Mouse (Mus musculus) forebrain, embryonic 13.5 days (tissue): ENCODE measurements at regions not wholly inside any gene's neighbourhood (a gene's known extent, or its start where the extent isn't known, plus 50 kb on each side); places are given as distances from the start of the nearest gene placed in this dataset.

Experiments used
- ATAC-seq: fragments of 200-750 bp; cut with Nextera tagmentation; 2 replicates; pipeline ENCODE4 v1.8.0; 2017
- H3K27ac ChIP-seq: fragments of 300-500 bp; sonication (generic); 2 replicates; pipeline ENCODE4 v1.5.1; 2015; ENCODE audit warnings: inconsistent platforms, mild to moderate bottlenecking, moderate library complexity
- H3K27me3 ChIP-seq: fragments of 300-500 bp; sonication (generic); 2 replicates; pipeline ENCODE4 v1.6.1; 2015; ENCODE audit warnings: mild to moderate bottlenecking, inconsistent platforms
- H3K36me3 ChIP-seq: fragments of 300-500 bp; sonication (generic); 2 replicates; pipeline ENCODE4 v1.6.1; 2015; ENCODE audit warnings: mild to moderate bottlenecking, inconsistent platforms; ENCODE audit not compliant: poor library complexity, severe bottlenecking
- H3K4me1 ChIP-seq: fragments of 300-500 bp; sonication (generic); 2 replicates; pipeline ENCODE4 v1.6.1; 2015; ENCODE audit warnings: inconsistent platforms
- H3K4me2 ChIP-seq: fragments of 300-500 bp; sonication (generic); 2 replicates; pipeline ENCODE4 v1.6.1; 2015; ENCODE audit warnings: inconsistent platforms, mild to moderate bottlenecking, moderate library complexity
- H3K4me3 ChIP-seq: fragments of 300-500 bp; sonication (generic); 2 replicates; pipeline ENCODE4 v1.5.1; 2015; ENCODE audit warnings: mild to moderate bottlenecking, inconsistent platforms
- H3K9ac ChIP-seq: fragments of 300-500 bp; sonication (generic); 2 replicates; pipeline ENCODE4 v1.6.1; 2015; ENCODE audit warnings: mild to moderate bottlenecking, inconsistent platforms
- H3K9me3 ChIP-seq: fragments of 300-500 bp; sonication (generic); replicated peaks from 2 replicates; pipeline ENCODE4 v1.6.1; 2016; ENCODE audit warnings: inconsistent platforms
- WGBS: fragments of 180-500 bp; shearing (Covaris S2); methylation state at CpG from one replicate; pipeline ENCODE4 v1.1.7; 2015; 5-methylcytosine and 5-hydroxymethylcytosine counted together

GRCm38 (mm10) chr7:129842303-129843122 lies 250.8 kb downstream of the Wdr11 start:
- Histone ChIP-seq H3K4me2 (no peak overlapping the region), H3K27ac (peak overlapping the region; percentile 51), H3K36me3 (no peaks in the 10 kb centered on the region), H3K4me1 (peaks cover 14% of the 10 kb centered on the region), H3K9me3 (no peaks in the 10 kb centered on the region), H3K4me3 (no peak overlapping the region), H3K27me3 (peaks cover 50% of the 10 kb centered on the region), H3K9ac (no peak overlapping the region)
- 27% methylated on average over 10 of the region's 10 CpGs for WGBS
- peak; percentile 98 for ATAC-seq

GRCm38 (mm10) chr7:129847136-129847535 lies 255.5 kb downstream of the Wdr11 start:
- Histone ChIP-seq H3K27me3 (peaks cover 35% of the 10 kb centered on the region), H3K4me2 (no peak overlapping the region), H3K9ac (no peak overlapping the region), H3K36me3 (no peaks in the 10 kb centered on the region), H3K4me3 (no peak overlapping the region), H3K27ac (no peak overlapping the region), H3K4me1 (peaks cover 11% of the 10 kb centered on the region), H3K9me3 (no peaks in the 10 kb centered on the region)
- no peak for ATAC-seq
- WGBS, result 87% methylated on average over 5 of the region's 5 CpGs

DNA sequence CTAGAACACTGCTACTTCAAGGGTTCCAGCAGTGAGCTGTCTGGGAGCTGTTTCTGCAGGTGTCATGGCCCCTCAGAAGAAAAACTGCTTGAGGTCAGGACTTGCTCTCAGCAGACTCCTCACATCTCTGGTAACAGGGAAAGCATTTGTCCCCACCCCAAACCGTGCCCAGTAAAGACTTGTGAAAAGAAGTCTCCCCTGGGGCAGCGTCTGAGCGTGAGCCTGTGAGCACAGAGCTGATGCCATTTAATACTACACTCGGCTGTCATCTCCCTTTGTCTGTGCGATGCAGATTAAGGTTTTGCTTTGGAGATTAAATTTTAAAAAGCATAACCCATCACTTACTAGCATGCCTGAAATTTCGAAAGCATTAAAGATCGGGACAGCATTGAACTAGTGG lies 261.9 kb downstream of the Wdr11 start:
- Histone ChIP-seq H3K9ac (no peak overlapping the region), H3K4me1 (no peaks in the 10 kb centered on the region), H3K36me3 (no peaks in the 10 kb centered on the region), H3K27ac (no peak overlapping the region), H3K27me3 (peaks cover 5% of the 10 kb centered on the region; the same call in 1 of the 2 replicates), H3K4me2 (no peak overlapping the region), H3K9me3 (no peaks in the 10 kb centered on the region), H3K4me3 (no peak overlapping the region)
- WGBS, result 42% methylated on average over 7 of the region's 7 CpGs
- ATAC-seq, result no peak

- Histone ChIP-seq H3K9me3 (no peaks in the 10 kb centered on the region), H3K27me3 (0 out of 2 replicates have a peak, but pooled peaks cover 2% of the 10 kb centered on the region), H3K4me2 (no peak overlapping the region), H3K4me1 (no peaks in the 10 kb centered on the region), H3K4me3 (no peak overlapping the region), H3K9ac (no peak overlapping the region), H3K27ac (no peak overlapping the region), H3K36me3 (no peaks in the 10 kb centered on the region)
- 79% methylated on average over 2 of the region's 2 CpGs for WGBS
- ATAC-seq, result no peak
These were observed 263.3 kb downstream of the Wdr11 start for GRCm38 (mm10) chr7:129854942-129855341.

- WGBS, result 54% methylated on average over 1 of the region's 1 CpGs
These were observed 271.3 kb downstream of the Wdr11 start for GRCm38 (mm10) chr7:129862966-129863365.

GRCm38 (mm10) chr7:129865536-129865935 lies 273.9 kb downstream of the Wdr11 start:
- WGBS, result 84% methylated on average over 3 of the region's 3 CpGs
- H3K9me3 ChIP-seq, result no peaks in the 10 kb centered on the region
- H3K27me3 ChIP-seq, result no peaks in the 10 kb centered on the region
- no peak overlapping the region for H3K9ac ChIP-seq
- H3K4me2 ChIP-seq, result no peak overlapping the region
- no peak overlapping the region for H3K4me3 ChIP-seq
- H3K36me3 ChIP-seq, result no peaks in the 10 kb centered on the region
- no peaks in the 10 kb centered on the region for H3K4me1 ChIP-seq
- no peak overlapping the region for H3K27ac ChIP-seq
- ATAC-seq, result no peak

More at GRCm38 (mm10) chr7:129862966-129863365, 271.3 kb downstream of the Wdr11 start:
- no peaks in the 10 kb centered on the region for H3K36me3 ChIP-seq
- no peaks in the 10 kb centered on the region for H3K27me3 ChIP-seq
- no peak for ATAC-seq
- H3K9ac ChIP-seq, result no peak overlapping the region
- H3K27ac ChIP-seq, result no peak overlapping the region
- no peaks in the 10 kb centered on the region for H3K4me1 ChIP-seq
- no peak overlapping the region for H3K4me3 ChIP-seq
- no peaks in the 10 kb centered on the region for H3K9me3 ChIP-seq
- H3K4me2 ChIP-seq, result no peak overlapping the region

DNA sequence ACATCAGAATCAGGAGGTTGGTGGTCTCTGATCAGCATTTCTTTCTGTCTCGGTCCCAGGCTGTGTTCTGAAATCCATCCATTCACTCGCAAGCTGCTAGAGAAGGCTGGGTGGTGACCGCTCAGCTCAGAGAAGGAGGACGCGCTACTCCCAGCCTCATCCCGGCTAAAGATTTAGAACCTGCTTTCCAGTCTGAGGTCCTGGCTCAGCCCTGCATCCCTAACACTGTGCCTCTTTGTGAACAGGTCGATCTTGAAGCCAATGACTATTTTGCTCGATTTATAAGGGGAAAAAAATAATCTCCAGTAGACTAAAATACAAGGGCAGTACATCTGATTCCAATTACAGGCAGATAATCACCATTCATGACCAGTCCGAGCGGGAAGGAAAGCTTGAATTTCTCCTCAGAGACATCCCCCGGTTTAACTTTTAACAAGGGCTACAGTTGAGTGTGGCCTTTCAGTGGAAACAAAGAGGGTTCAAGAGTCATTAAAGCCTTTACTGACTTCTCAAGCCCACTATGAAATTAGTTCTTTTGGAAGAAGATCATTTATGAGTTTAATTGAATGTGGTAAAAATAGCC lies 280.6 kb downstream of the Wdr11 start:
- no peaks in the 10 kb centered on the region for H3K36me3 ChIP-seq
- no peak overlapping the region for H3K9ac ChIP-seq
- H3K9me3 ChIP-seq, result no peaks in the 10 kb centered on the region
- WGBS, result 70% methylated on average over 11 of the region's 11 CpGs
- no peak overlapping the region for H3K4me3 ChIP-seq
- H3K4me2 ChIP-seq, result no peak overlapping the region
- no peaks in the 10 kb centered on the region for H3K27me3 ChIP-seq
- H3K4me1 ChIP-seq, result no peaks in the 10 kb centered on the region
- ATAC-seq, result no peak
- no peak overlapping the region for H3K27ac ChIP-seq

- Histone ChIP-seq H3K4me2 (no peak overlapping the region), H3K4me1 (no peaks in the 10 kb centered on the region), H3K27ac (no peak overlapping the region), H3K27me3 (no peaks in the 10 kb centered on the region), H3K36me3 (no peaks in the 10 kb centered on the region), H3K9ac (no peak overlapping the region), H3K9me3 (no peaks in the 10 kb centered on the region), H3K4me3 (no peak overlapping the region)
- no peak for ATAC-seq
- WGBS, result 87% methylated on average over 7 of the region's 7 CpGs
These were observed 284.7 kb downstream of the Wdr11 start for GRCm38 (mm10) chr7:129876202-129876851.

GRCm38 (mm10) chr7:129876852-129877223 lies 285.2 kb downstream of the Wdr11 start:
- no peaks in the 10 kb centered on the region for H3K36me3 ChIP-seq
- H3K27ac ChIP-seq, result no peak overlapping the region
- no peaks in the 10 kb centered on the region for H3K4me1 ChIP-seq
- no peaks in the 10 kb centered on the region for H3K9me3 ChIP-seq
- ATAC-seq, result no peak
- no peak overlapping the region for H3K9ac ChIP-seq
- H3K4me3 ChIP-seq, result no peak overlapping the region
- no peaks in the 10 kb centered on the region for H3K27me3 ChIP-seq
- H3K4me2 ChIP-seq, result no peak overlapping the region

DNA sequence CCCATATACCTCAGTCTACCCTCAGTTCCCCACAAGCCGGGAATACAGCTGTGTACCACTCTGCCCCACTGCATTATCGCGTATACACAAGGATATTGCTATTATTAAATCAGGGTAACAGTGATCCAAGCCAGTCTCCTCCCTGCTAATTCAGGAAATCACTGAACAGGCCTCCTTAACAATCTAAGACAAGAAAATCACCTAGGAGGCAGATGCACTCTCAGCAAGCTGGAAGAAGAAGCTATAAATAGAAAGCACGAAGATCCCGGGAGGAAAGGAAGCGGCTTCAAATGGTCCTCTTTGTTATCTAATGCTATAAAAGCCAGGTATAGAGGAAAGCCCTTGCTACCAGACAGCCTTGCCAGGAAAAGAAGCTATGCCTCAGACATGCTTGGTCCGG lies 304.6 kb downstream of the Wdr11 start:
- no peaks in the 10 kb centered on the region for H3K36me3 ChIP-seq
- no peak overlapping the region for H3K4me2 ChIP-seq
- WGBS, result 82% methylated on average over 7 of the region's 7 CpGs
- ATAC-seq, result no peak
- H3K4me1 ChIP-seq, result no peaks in the 10 kb centered on the region
- no peak overlapping the region for H3K4me3 ChIP-seq
- peak overlapping the region; percentile 21; the same call in 1 of the 2 replicates for H3K27ac ChIP-seq
- peaks cover 5% of the 10 kb centered on the region; the same call in 1 of the 2 replicates for H3K9me3 ChIP-seq
- H3K27me3 ChIP-seq, result no peaks in the 10 kb centered on the region
- H3K9ac ChIP-seq, result no peak overlapping the region

- 88% methylated on average over 3 of the region's 3 CpGs for WGBS
- Histone ChIP-seq H3K27me3 (no peaks in the 10 kb centered on the region), H3K4me3 (no peak overlapping the region), H3K9ac (no peak overlapping the region), H3K36me3 (no peaks in the 10 kb centered on the region), H3K4me1 (no peaks in the 10 kb centered on the region), H3K9me3 (no peaks in the 10 kb centered on the region), H3K27ac (no peak overlapping the region), H3K4me2 (no peak overlapping the region)
- ATAC-seq, result no peak
These were observed 305.8 kb downstream of the Wdr11 start for GRCm38 (mm10) chr7:129897511-129897910.

DNA sequence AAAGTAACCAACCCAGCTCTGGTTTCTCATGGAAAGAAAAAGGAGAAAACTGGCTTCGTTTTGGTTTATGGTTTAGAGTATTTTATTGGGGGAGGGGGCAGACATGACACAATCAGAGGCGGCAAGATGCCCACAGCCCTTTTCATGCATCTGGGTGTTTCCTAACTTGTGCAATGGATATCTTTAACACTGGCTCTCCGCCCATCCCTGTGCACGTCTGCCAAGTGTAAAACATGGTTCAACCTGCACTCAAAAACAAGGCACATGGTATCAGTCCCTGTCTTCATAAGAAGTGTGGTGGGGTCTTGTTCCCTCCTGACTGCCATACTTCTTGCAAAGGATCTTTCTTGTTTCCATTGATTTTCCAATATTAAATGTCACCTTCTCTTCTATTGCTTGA lies 310.6 kb downstream of the Wdr11 start:
- H3K4me1 ChIP-seq, result peaks cover 7% of the 10 kb centered on the region; the same call in 1 of the 2 replicates
- no peak for ATAC-seq
- H3K4me2 ChIP-seq, result no peak overlapping the region
- H3K9me3 ChIP-seq, result no peaks in the 10 kb centered on the region
- no peak overlapping the region for H3K9ac ChIP-seq
- no peak overlapping the region for H3K4me3 ChIP-seq
- no peaks in the 10 kb centered on the region for H3K36me3 ChIP-seq
- no peaks in the 10 kb centered on the region for H3K27me3 ChIP-seq
- no peak overlapping the region for H3K27ac ChIP-seq
- WGBS, result 83% methylated on average over 4 of the region's 4 CpGs
